Mouse (Mus musculus) stomach, embryonic 14.5 days (tissue): ENCODE measurements around the gene Arrb2. TPM values are rescaled to one million over a fixed set of nuclear protein-coding genes. Genes with fewer than 3 reads are reported as not detected.
A peak's percentile ranks its signal among the peaks of the same experiment; 100 is the strongest.

Experiments used
- ATAC-seq: fragments of 200-750 bp; cut with Nextera tagmentation; 2 replicates; pipeline ENCODE4 v1.8.0; 2017; ENCODE audit warnings: low read depth, moderate TSS enrichment; ENCODE audit not compliant: insufficient number of reproducible peaks, insufficient read depth, low FRiP score
- H3K27ac ChIP-seq: fragments of 300-500 bp; sonication (generic); 2 replicates; pipeline ENCODE4 v1.5.1; 2014; ENCODE audit warnings: mild to moderate bottlenecking, low read length, moderate library complexity, mixed read lengths
- H3K27me3 ChIP-seq: fragments of 300-500 bp; sonication (generic); 2 replicates; pipeline ENCODE4 v1.6.1; 2014; ENCODE audit warnings: low read length, control low read depth, mixed read lengths; ENCODE audit not compliant: control insufficient read depth, insufficient read depth
- H3K36me3 ChIP-seq: fragments of 300-500 bp; sonication (generic); 2 replicates; pipeline ENCODE4 v1.6.1; 2014; ENCODE audit warnings: mild to moderate bottlenecking, control low read depth, low read length, moderate library complexity, mixed read lengths; ENCODE audit not compliant: control insufficient read depth, insufficient read depth
- H3K4me1 ChIP-seq: fragments of 300-500 bp; sonication (generic); 2 replicates; pipeline ENCODE4 v1.6.1; 2014; ENCODE audit warnings: low read length, control low read depth, mixed read lengths; ENCODE audit not compliant: control insufficient read depth, insufficient read depth
- H3K4me2 ChIP-seq: fragments of 300-500 bp; sonication (generic); replicated peaks from 2 replicates; pipeline ENCODE4 v1.6.1; 2014; ENCODE audit warnings: low read depth, low read length, control low read depth
- H3K4me3 ChIP-seq: fragments of 300-500 bp; sonication (generic); 2 replicates; pipeline ENCODE4 v1.5.1; 2014; ENCODE audit warnings: low read depth, low read length, control low read depth
- H3K9ac ChIP-seq: fragments of 300-500 bp; sonication (generic); replicated peaks from 2 replicates; pipeline ENCODE4 v1.6.1; 2014; ENCODE audit warnings: low read depth, mild to moderate bottlenecking, control low read depth, low read length, moderate library complexity, mixed read lengths
- H3K9me3 ChIP-seq: fragments of 300-500 bp; sonication (generic); 2 replicates; pipeline ENCODE4 v1.6.1; 2016; ENCODE audit warnings: low read depth, low read length, control low read depth; ENCODE audit not compliant: control insufficient read depth
- WGBS: fragments of 180-500 bp; shearing (Covaris S2); extraction: QIAGEN DNeasy Blood & Tissue Kit; methylation state at CpG from one replicate; pipeline ENCODE4 v1.1.7; 2014; 5-methylcytosine and 5-hydroxymethylcytosine counted together
- polyA plus RNA-seq: library from polyadenylated mRNA; unstranded; fragments of >200 nt; fragmentation: Nextera tagmentation; extraction: Ambion mirVana; gene quantifications from 2 replicates; pipeline ENCODE4 v1.2.1, GENCODE M21; 2014

Arrb2 gene
- polyA plus RNA-seq, 1 experiment from 2014 or later = 15.9 TPM

- ATAC-seq = no peak
- WGBS = 90% methylated on average over 2 of the region's 2 CpGs
- Histone ChIP-seq H3K27ac (no peak overlapping the region), H3K9ac (no peak overlapping the region), H3K4me3 (no peak overlapping the region), H3K27me3 (no peaks in the 10 kb centered on the region), H3K36me3 (peaks cover 4% of the 10 kb centered on the region; the same call in 1 of the 2 replicates), H3K9me3 (no peaks in the 10 kb centered on the region), H3K4me2 (0 out of 2 replicates have a peak overlapping the region, but pooled peaks have one; percentile 41), H3K4me1 (peaks cover 7% of the 10 kb centered on the region)
Measured at GRCm38 (mm10) chr11:70450926-70451325, 18.5 kb downstream of the Arrb2 start.

DNA sequence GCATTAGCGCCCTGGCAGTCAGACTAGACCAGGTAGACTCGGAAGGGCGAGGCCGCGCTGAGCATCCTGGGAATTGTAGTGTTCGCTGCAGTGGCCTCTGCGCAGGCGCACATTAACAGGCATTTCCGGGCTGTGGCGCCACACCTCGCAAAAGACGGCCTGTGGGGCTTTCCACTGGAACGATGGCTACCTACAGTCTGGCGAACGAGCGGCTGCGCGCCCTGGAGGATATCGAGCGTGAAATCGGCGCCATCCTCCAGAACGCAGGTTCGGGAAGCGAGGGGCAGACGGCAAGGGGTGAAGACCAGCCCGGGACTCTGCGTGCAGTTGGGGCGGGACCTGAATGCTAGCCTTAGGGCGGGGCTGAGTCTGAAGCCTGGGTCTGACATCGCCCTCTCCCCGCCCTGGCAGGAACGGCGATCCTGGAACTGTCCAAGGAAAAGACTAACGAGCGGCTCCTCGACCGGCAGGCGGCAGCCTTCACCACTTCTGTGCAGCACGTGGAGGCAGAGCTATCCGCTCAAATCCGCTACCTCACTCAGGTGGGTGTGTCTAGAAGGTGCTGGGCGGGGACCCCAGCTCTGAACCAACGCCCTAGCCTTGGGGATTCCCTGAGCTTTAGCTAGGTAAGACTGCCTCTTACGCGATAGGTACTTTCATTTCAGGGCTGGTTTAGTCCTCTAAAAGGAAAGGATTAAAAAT lies 19.5 kb downstream of the Arrb2 start, which contains the start of gene Med11:
Gene Med11, plus strand, starts transcription at position 123 of the 702 bp plus-strand sequence.
- Histone ChIP-seq H3K36me3 (peaks cover 4% of the 10 kb centered on the region; the same call in 1 of the 2 replicates), H3K4me2 (peak within 1 kb of the TSS; percentile 71), H3K4me1 (peaks cover 7% of the 10 kb centered on the region), H3K9me3 (no peaks in the 10 kb centered on the region), H3K9ac (peak within 1 kb of the TSS; percentile 54), H3K4me3 (peak within 1 kb of the TSS; percentile 52), H3K27ac (peak within 1 kb of the TSS; percentile 92), H3K27me3 (no peaks in the 10 kb centered on the region)
- ATAC-seq = peak; percentile 99
- WGBS = under 1% methylated on average over 46 of the region's 46 CpGs

- H3K9ac ChIP-seq = no peak overlapping the region
- peaks cover 7% of the 10 kb centered on the region for H3K4me1 ChIP-seq
- H3K36me3 ChIP-seq = peaks cover 4% of the 10 kb centered on the region; the same call in 1 of the 2 replicates
- 84% methylated on average over 9 of the region's 9 CpGs for WGBS
- no peak overlapping the region for H3K4me3 ChIP-seq
- no peaks in the 10 kb centered on the region for H3K9me3 ChIP-seq
- no peak overlapping the region for H3K27ac ChIP-seq
- ATAC-seq = no peak
- no peak overlapping the region for H3K4me2 ChIP-seq
- H3K27me3 ChIP-seq = no peaks in the 10 kb centered on the region
Measured at GRCm38 (mm10) chr11:70453261-70454044, 21.0 kb downstream of the Arrb2 start.

DNA sequence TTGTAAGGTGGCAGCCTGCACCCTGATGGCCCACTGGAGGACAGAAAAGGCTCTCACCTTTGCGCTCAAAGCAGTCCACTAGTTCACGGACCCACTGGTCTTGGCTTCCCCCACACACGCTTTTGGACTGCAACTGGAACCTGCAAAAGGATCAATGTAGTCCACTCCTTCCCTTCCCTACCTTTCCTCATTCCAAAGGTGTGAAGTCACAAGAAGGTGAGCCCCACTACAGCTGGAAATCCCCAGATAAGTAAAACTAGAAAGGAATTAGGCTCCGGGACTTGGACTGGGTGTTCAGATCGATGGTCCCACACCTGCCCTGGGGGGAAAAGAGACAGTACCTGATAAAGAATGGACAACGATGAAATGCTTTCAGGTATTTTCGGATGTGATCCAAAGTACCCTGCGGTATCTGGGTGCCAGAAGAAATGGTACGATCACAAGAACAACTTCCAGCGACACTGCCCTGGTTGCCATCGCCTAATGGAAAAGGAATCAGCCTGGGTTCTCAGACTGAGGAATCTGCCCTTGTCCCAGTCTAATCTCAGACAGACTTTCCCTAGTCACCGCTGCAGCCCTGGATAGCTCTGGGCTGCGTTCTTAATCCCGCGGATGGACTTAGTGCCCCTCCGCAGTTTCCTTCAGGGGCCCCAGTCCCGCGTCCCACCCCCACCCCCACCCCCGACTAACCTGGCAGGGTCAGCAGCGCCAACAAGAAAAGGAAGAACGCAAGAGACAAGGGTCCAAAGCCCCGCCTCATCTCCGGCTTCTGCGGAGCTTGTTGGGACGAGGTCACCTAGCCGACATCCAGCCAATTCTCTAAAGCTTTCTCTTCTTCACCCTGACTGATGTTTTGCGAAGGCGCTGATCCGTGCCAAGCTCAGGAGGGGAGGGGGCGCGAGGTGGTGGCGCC lies 26.5 kb downstream of the Arrb2 start, which contains the start of gene Zmynd15:
Gene Zmynd15, plus strand, starts transcription at position 746 of the 913 bp plus-strand sequence.
- H3K27me3 ChIP-seq = 0 out of 2 replicates have a peak, but pooled peaks cover 4% of the 10 kb centered on the region
- peak within 1 kb of the TSS; percentile 50 for H3K4me3 ChIP-seq
- H3K4me2 ChIP-seq = peak within 1 kb of the TSS; percentile 91
- 14% methylated on average over 32 of the region's 32 CpGs for WGBS
- no peak for ATAC-seq
- H3K27ac ChIP-seq = no peak within 1 kb of the TSS
- H3K4me1 ChIP-seq = peaks cover 7% of the 10 kb centered on the region; the same call in 1 of the 2 replicates
- no peaks in the 10 kb centered on the region for H3K36me3 ChIP-seq
- H3K9ac ChIP-seq = peak within 1 kb of the TSS; percentile 28; the same call in 1 of the 2 replicates
- H3K9me3 ChIP-seq = no peaks in the 10 kb centered on the region

GRCm38 (mm10) chr11:70459601-70460101 lies 27.2 kb downstream of the Arrb2 start, which contains the start of gene Cxcl16:
Gene Cxcl16 (minus strand): TSS chr11:70459984.
- Histone ChIP-seq H3K4me2 (peak within 1 kb of the TSS; percentile 91), H3K36me3 (no peaks in the 10 kb centered on the region), H3K4me1 (peaks cover 7% of the 10 kb centered on the region; the same call in 1 of the 2 replicates), H3K9me3 (no peaks in the 10 kb centered on the region), H3K27me3 (0 out of 2 replicates have a peak, but pooled peaks cover 4% of the 10 kb centered on the region), H3K4me3 (peak within 1 kb of the TSS; percentile 50), H3K27ac (no peak within 1 kb of the TSS), H3K9ac (peak within 1 kb of the TSS; percentile 28; the same call in 1 of the 2 replicates)
- WGBS = 4% methylated on average over 30 of the region's 30 CpGs
- peak; percentile 73 for ATAC-seq

DNA sequence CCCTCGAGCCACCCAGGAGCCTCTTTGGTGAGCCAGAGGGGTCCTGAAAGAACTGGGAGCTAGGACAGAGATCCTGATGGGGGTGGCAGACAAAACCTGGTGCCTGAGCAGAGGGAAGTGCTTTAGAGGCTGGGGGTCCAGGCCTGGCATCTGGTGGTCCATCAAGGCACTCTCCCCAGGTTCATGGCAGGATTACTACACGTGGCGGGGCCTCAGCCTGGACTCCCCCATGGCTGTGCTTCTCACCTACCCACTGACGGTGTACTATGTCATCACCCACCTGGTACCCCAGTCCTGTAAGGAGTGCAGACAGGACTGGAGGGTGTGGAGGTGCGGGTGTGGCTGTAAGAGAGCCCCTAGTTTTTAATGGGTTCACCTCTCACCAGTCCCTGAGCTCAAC lies 31.5 kb downstream of the Arrb2 start:
- no peak overlapping the region for H3K27ac ChIP-seq
- WGBS = 79% methylated on average over 5 of the region's 5 CpGs
- H3K4me3 ChIP-seq = no peak overlapping the region
- H3K36me3 ChIP-seq = no peaks in the 10 kb centered on the region
- 0 out of 2 replicates have a peak, but pooled peaks cover 4% of the 10 kb centered on the region for H3K27me3 ChIP-seq
- H3K4me2 ChIP-seq = no peak overlapping the region
- no peak for ATAC-seq
- H3K9ac ChIP-seq = no peak overlapping the region
- no peaks in the 10 kb centered on the region for H3K9me3 ChIP-seq
- H3K4me1 ChIP-seq = peaks cover 11% of the 10 kb centered on the region; the same call in 1 of the 2 replicates

GRCm38 (mm10) chr11:70465211-70465610 lies 32.8 kb downstream of the Arrb2 start:
- H3K27me3 ChIP-seq = no peaks in the 10 kb centered on the region
- no peaks in the 10 kb centered on the region for H3K36me3 ChIP-seq
- H3K4me2 ChIP-seq = peak overlapping the region; percentile 44
- no peak overlapping the region for H3K27ac ChIP-seq
- WGBS = 32% methylated on average over 16 of the region's 16 CpGs
- H3K4me3 ChIP-seq = peak overlapping the region; percentile 4; the same call in 1 of the 2 replicates
- H3K4me1 ChIP-seq = peaks cover 9% of the 10 kb centered on the region; the same call in 1 of the 2 replicates
- peak overlapping the region; percentile 4; the same call in 1 of the 2 replicates for H3K9ac ChIP-seq
- H3K9me3 ChIP-seq = no peaks in the 10 kb centered on the region
- no peak for ATAC-seq
